Mouse (Mus musculus) T-cell, adult 2 months (primary cell): ENCODE data around the gene Podnl1.

ENCODE experiments used
- DNase-seq: peaks from one replicate; pipeline ENCODE4 v3.0.0; 2022; ENCODE audit warnings: low spot score

The Podnl1 gene

GRCm38 (mm10) chr8:84127202-84127901 lies 1.6 kb downstream of the Podnl1 start:
- DNase-seq: peak; percentile 93

- DNase-seq: peak; percentile 62
Observed at GRCm38 (mm10) chr8:84128277-84128676, 2.5 kb downstream of the Podnl1 start.

GRCm38 (mm10) chr8:84130806-84131205 lies 5.0 kb downstream of the Podnl1 start:
- no peak for DNase-seq

- no peak for DNase-seq
Observed at GRCm38 (mm10) chr8:84132225-84132624, 6.4 kb downstream of the Podnl1 start.

GRCm38 (mm10) chr8:84137848-84138247 lies 12.1 kb downstream of the Podnl1 start:
- no peak for DNase-seq

GRCm38 (mm10) chr8:84140838-84141237 lies 15.0 kb downstream of the Podnl1 start:
- DNase-seq: no peak

- no peak for DNase-seq
Observed at GRCm38 (mm10) chr8:84144636-84145245, 19.0 kb downstream of the Podnl1 start.

GRCm38 (mm10) chr8:84147324-84147766 lies 21.6 kb downstream of the Podnl1 start:
- DNase-seq: no peak

- peak; percentile 94 for DNase-seq
Observed at GRCm38 (mm10) chr8:84147769-84148530, 22.2 kb downstream of the Podnl1 start, which contains the start of the genes Cc2d1a and 4930432K21Rik. Gene Cc2d1a (minus strand): TSS chr8:84147936. Gene 4930432K21Rik (plus strand): TSS chr8:84148025.

- no peak for DNase-seq
Observed at GRCm38 (mm10) chr8:84148531-84148850, 22.7 kb downstream of the Podnl1 start.

- no peak for DNase-seq
Observed at GRCm38 (mm10) chr8:84149181-84149580, 23.4 kb downstream of the Podnl1 start.

GRCm38 (mm10) chr8:84157620-84158019 lies 31.8 kb downstream of the Podnl1 start:
- no peak for DNase-seq

- DNase-seq: no peak
Observed at GRCm38 (mm10) chr8:84167696-84168095, 41.9 kb downstream of the Podnl1 start.

- DNase-seq: no peak
Observed at GRCm38 (mm10) chr8:84170096-84170495, 44.3 kb downstream of the Podnl1 start.

GRCm38 (mm10) chr8:84173861-84174260 lies 48.1 kb downstream of the Podnl1 start:
- DNase-seq: peak; percentile 45

GRCm38 (mm10) chr8:84176560-84176959 lies 50.8 kb downstream of the Podnl1 start:
- no peak for DNase-seq

GRCm38 (mm10) chr8:84177405-84177804 lies 51.6 kb downstream of the Podnl1 start:
- DNase-seq: no peak

- no peak for DNase-seq
Observed at GRCm38 (mm10) chr8:84178592-84178991, 52.8 kb downstream of the Podnl1 start.

GRCm38 (mm10) chr8:84179946-84180345 lies 54.2 kb downstream of the Podnl1 start:
- DNase-seq: no peak

GRCm38 (mm10) chr8:84180530-84181190 lies 54.9 kb downstream of the Podnl1 start:
- peak; percentile 29 for DNase-seq
